In the genomic region with DNA sequence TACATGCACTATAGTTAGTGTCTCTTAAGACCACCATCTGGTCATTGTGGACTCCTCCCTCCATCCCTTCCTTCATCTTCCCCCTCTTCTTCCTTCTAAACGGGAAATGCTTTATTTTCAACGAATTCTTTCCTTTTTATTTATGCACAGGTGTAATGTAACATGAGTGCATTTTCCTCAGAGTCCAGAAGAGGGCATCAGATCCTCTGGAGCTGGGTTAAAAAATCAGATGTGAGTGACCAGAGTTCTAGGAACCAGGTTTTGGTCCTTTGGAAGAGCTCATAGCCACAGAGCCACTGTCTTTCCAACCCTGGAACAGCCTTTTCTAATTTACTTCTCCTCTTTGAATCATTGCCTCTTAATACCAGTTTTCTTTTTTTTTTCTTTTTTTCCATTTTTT, we compare ENCODE assay signal across 23 mouse cellular contexts. TPM values are rescaled to one million over a fixed set of nuclear protein-coding genes. Genes with fewer than 3 reads are reported as not detected.
A peak's percentile ranks its signal among the peaks of the same experiment; 100 is the strongest.
DNase-seq lines count a peak whose midpoint lies in the region; ATAC-seq and TF ChIP-seq lines count a peak whose summit lies in the region.
"Had no signal": no experiment of that assay in that cellular context is flagged by ENCODE, and none has a peak within 500 bp of the region (broad histone marks: within the 10 kb centered on the region; RNA-seq: fewer than 3 reads in every experiment).

No protein-coding gene starts in this region.

- H3K27me3 ChIP-seq in kidney, postnatal 0 days (ENCODE audit: insufficient read depth, low read length): 0 out of 2 replicates have a peak, but pooled peaks cover 4% of the 10 kb centered on the region
- peaks cover 9% of the 10 kb centered on the region for H3K27me3 ChIP-seq in CH12.LX (replicated peaks)
- H3K27me3 ChIP-seq in forebrain, embryonic 12.5 days: peaks cover 6% of the 10 kb centered on the region
- H3K27me3 ChIP-seq in forebrain, embryonic 15.5 days: 0 out of 2 replicates have a peak, but pooled peaks cover 5% of the 10 kb centered on the region
- H3K27me3 ChIP-seq: neural tube, embryonic 12.5 days had no signal

- no peak overlapping the region for H3K4me3 ChIP-seq in kidney, postnatal 0 days (replicated peaks; ENCODE audit: low read depth, low read length)
- H3K4me3 ChIP-seq in CH12.LX (replicated peaks in 1 of 3; ENCODE audit: low read depth in 2 of 3, low read length in 2 of 3, poor library complexity in 1 of 3): no peak overlapping the region
- H3K4me3 ChIP-seq in forebrain, embryonic 12.5 days (replicated peaks): no peak overlapping the region
- no peak overlapping the region for H3K4me3 ChIP-seq in forebrain, embryonic 15.5 days
- H3K4me3 ChIP-seq: embryonic facial prominence, embryonic 15.5 days; heart, embryonic 15.5 days; liver, embryonic 12.5 days; lung, embryonic 15.5 days; midbrain, embryonic 12.5 days; neural tube, embryonic 12.5 days had no signal

- WGBS in kidney, postnatal 0 days: 78% methylated on average over 2 of the region's 2 CpGs
- WGBS in forebrain, embryonic 12.5 days: 72% methylated on average over 2 of the region's 2 CpGs
- 80% methylated on average over 2 of the region's 2 CpGs for WGBS in forebrain, embryonic 15.5 days

- no peak for ATAC-seq in kidney, postnatal 0 days (replicated peaks; ENCODE audit: low FRiP score, low read depth)
- peak; percentile 38; the same call in 1 of the 2 replicates for ATAC-seq in megakaryocyte, adult 5-6 weeks (ENCODE audit: poor library complexity, severe bottlenecking)
- no peak for ATAC-seq in forebrain, embryonic 12.5 days (ENCODE audit: low FRiP score)
- ATAC-seq in forebrain, embryonic 15.5 days (replicated peaks): no peak
- ATAC-seq: hindbrain, embryonic 16.5 days; liver, embryonic 12.5 days had no signal

- in situ Hi-C loops in CH12.LX (cut with MboI; ENCODE audit: low pct_ligation_motif_present, low pct_unique_long_range_greater_than_20kb, low sequenced_read_pairs): no loop called here

- TF ChIP-seq CTCF in kidney, postnatal 0 days (IDR thresholded peaks at IDR 0.05; ENCODE audit: low read depth): 0 out of 2 replicates have a peak, but pooled peaks have one; percentile 20
- peak in 1 of 2 experiments; percentile 55; a peak in 2 of 4 replicates for TF ChIP-seq CTCF in CH12.LX (conservative IDR thresholded peaks at IDR 0.05 in 1 of 2, IDR thresholded peaks at IDR 0.05 in 1 of 2; ENCODE audit: low read depth in 2 of 2, low read length in 2 of 2)

- no peak overlapping the region for H3K4me2 ChIP-seq in kidney, postnatal 0 days (ENCODE audit: low read length)
- H3K4me2 ChIP-seq in CH12.LX (ENCODE audit: insufficient read depth, low read depth, poor library complexity, severe bottlenecking): no peak overlapping the region
- H3K4me2 ChIP-seq in forebrain, embryonic 12.5 days: no peak overlapping the region
- H3K4me2 ChIP-seq in forebrain, embryonic 15.5 days (replicated peaks): no peak overlapping the region
- H3K4me2 ChIP-seq: embryonic facial prominence, embryonic 15.5 days; heart, embryonic 15.5 days; liver, embryonic 12.5 days; lung, embryonic 15.5 days; midbrain, embryonic 12.5 days; neural tube, embryonic 12.5 days had no signal

- H3K79me2 ChIP-seq in CH12.LX (replicated peaks; ENCODE audit: control insufficient read depth, extremely low read depth, insufficient read depth, poor library complexity, severe bottlenecking): no peaks in the 10 kb centered on the region

- TF ChIP-seq RAD21 in CH12.LX (IDR thresholded peaks at IDR 0.05; ENCODE audit: low read depth, low read length): peak; percentile 56

- DNase-seq in kidney, postnatal 0 days (ENCODE audit: low spot score): no peak
- no peak for DNase-seq in kidney, adult 8-10 months
- DNase-seq in 3T3-L1 (ENCODE audit: low read depth, low spot score) (peak; percentile 2), CH12.LX (ENCODE audit: extremely low read depth) (no peak)
- DNase-seq in kidney, postnatal 4 days: no peak
- DNase-seq: adrenal gland, postnatal 25 days; cerebellum, adult 11-12 months; cerebellum, postnatal 25 days; gastrocnemius, postnatal 14 days; kidney, adult 18-20 months; kidney, postnatal 14 days; layer of hippocampus, adult 9-11 months had no signal

- TF ChIP-seq POLR2A in CH12.LX (IDR thresholded peaks at IDR 0.05; ENCODE audit: low read depth, low read length): no peak

- TF ChIP-seq EP300 in CH12.LX (IDR thresholded peaks at IDR 0.05; ENCODE audit: low read length): no peak

- H3K9ac ChIP-seq in kidney, postnatal 0 days (ENCODE audit: low read depth, low read length): no peak overlapping the region
- H3K9ac ChIP-seq in CH12.LX (ENCODE audit: insufficient read depth, low read depth): no peak overlapping the region
- no peak overlapping the region for H3K9ac ChIP-seq in forebrain, embryonic 12.5 days
- H3K9ac ChIP-seq in forebrain, embryonic 15.5 days (replicated peaks): no peak overlapping the region
- H3K9ac ChIP-seq: embryonic facial prominence, embryonic 15.5 days; heart, embryonic 15.5 days; liver, embryonic 12.5 days; lung, embryonic 15.5 days; midbrain, embryonic 12.5 days; neural tube, embryonic 12.5 days had no signal

- no peaks in the 10 kb centered on the region for H3K4me1 ChIP-seq in kidney, postnatal 0 days (replicated peaks; ENCODE audit: insufficient read depth, low read length)
- peaks cover 1 to 6% of the 10 kb centered on the region in 2 experiments for H3K4me1 ChIP-seq in CH12.LX (ENCODE audit: control insufficient read depth in 1 of 2, insufficient read depth in 2 of 2)
- no peaks in the 10 kb centered on the region for H3K4me1 ChIP-seq in forebrain, embryonic 12.5 days
- no peaks in the 10 kb centered on the region for H3K4me1 ChIP-seq in forebrain, embryonic 15.5 days
- H3K4me1 ChIP-seq: embryonic facial prominence, embryonic 15.5 days; heart, embryonic 15.5 days; liver, embryonic 12.5 days; lung, embryonic 15.5 days; midbrain, embryonic 12.5 days; neural tube, embryonic 12.5 days had no signal

- dilution Hi-C loops in CH12.LX (cut with MboI; ENCODE audit: extremely low pct_ligation_motif_present, extremely low pct_unique_long_range_greater_than_20kb, low sequenced_read_pairs): no loop called here

- H3K27ac ChIP-seq in kidney, postnatal 0 days: no peak overlapping the region
- no peak overlapping the region for H3K27ac ChIP-seq in CH12.LX (ENCODE audit: insufficient read depth, low read depth)
- H3K27ac ChIP-seq in forebrain, embryonic 12.5 days: no peak overlapping the region
- no peak overlapping the region for H3K27ac ChIP-seq in forebrain, embryonic 15.5 days (replicated peaks)
- H3K27ac ChIP-seq: embryonic facial prominence, embryonic 15.5 days; heart, embryonic 15.5 days; liver, embryonic 12.5 days; lung, embryonic 15.5 days; macrophage; midbrain, embryonic 12.5 days; neural tube, embryonic 12.5 days had no signal

- H3K9me3 ChIP-seq in kidney, postnatal 0 days (replicated peaks; ENCODE audit: low read length): no peaks in the 10 kb centered on the region
- H3K9me3 ChIP-seq in CH12.LX (replicated peaks; ENCODE audit: low read length): no peaks in the 10 kb centered on the region
- H3K9me3 ChIP-seq in forebrain, embryonic 12.5 days: no peaks in the 10 kb centered on the region
- no peaks in the 10 kb centered on the region for H3K9me3 ChIP-seq in forebrain, embryonic 15.5 days
- H3K9me3 ChIP-seq: embryonic facial prominence, embryonic 15.5 days; heart, embryonic 15.5 days; liver, embryonic 12.5 days; lung, embryonic 15.5 days; midbrain, embryonic 12.5 days; neural tube, embryonic 12.5 days had no signal

- no peaks in the 10 kb centered on the region for H3K36me3 ChIP-seq in kidney, postnatal 0 days (ENCODE audit: insufficient read depth, low read length)
- H3K36me3 ChIP-seq in CH12.LX (replicated peaks in 1 of 2; ENCODE audit: control insufficient read depth in 1 of 2, insufficient read depth in 1 of 2, low read length in 1 of 2): no peaks in the 10 kb centered on the region
- no peaks in the 10 kb centered on the region for H3K36me3 ChIP-seq in forebrain, embryonic 12.5 days (replicated peaks)
- no peaks in the 10 kb centered on the region for H3K36me3 ChIP-seq in forebrain, embryonic 15.5 days
- H3K36me3 ChIP-seq: embryonic facial prominence, embryonic 15.5 days; heart, embryonic 15.5 days; liver, embryonic 12.5 days; lung, embryonic 15.5 days; midbrain, embryonic 12.5 days; neural tube, embryonic 12.5 days had no signal

TF ChIP-seq in CH12.LX, 34 proteins besides CTCF, POLR2A, EP300 and RAD21:
- TF ChIP-seq ZNF384 (IDR thresholded peaks at IDR 0.05; ENCODE audit: low read depth, low read length): no peak
- peak; percentile 60 for TF ChIP-seq SMC3 (IDR thresholded peaks at IDR 0.05; ENCODE audit: low read depth, low read length)
- no peak for TF ChIP-seq ZKSCAN1 (IDR thresholded peaks at IDR 0.05; ENCODE audit: borderline replicate concordance, low read depth, low read length)

RNA-seq across cellular contexts. Expression of gene Prkcb, which starts 6.0 kb away (rescaled TPM):
- polyA plus RNA-seq in kidney, postnatal 0 days (2015; fragmentation: Nextera tagmentation; extraction: Ambion mirVana): 2.1 and 2.2 TPM in 2 replicates
- total RNA-seq in CH12.LX (2012; rRNA removed) (270 and 337 TPM in 2 replicates), CH12.LX (2014; rRNA removed) (289 and 323 TPM in 2 replicates)
- 381 and 463 TPM in 2 replicates for polyA plus RNA-seq in CH12.LX (2012; ENCODE audit: insufficient read length, low read depth)
- total RNA-seq in megakaryocyte, adult 5-6 weeks (2015): 131 and 135 TPM in 2 replicates
- 85.9 and 96.3 TPM in 2 replicates for total RNA-seq in megakaryocyte, adult 5-6 weeks (2017)
- polyA plus RNA-seq in forebrain, embryonic 12.5 days (2016; fragmentation: Nextera tagmentation; extraction: Ambion mirVana): 18.5 and 20.5 TPM in 2 replicates
- 42.9 and 48.6 TPM in 2 replicates for polyA plus RNA-seq in forebrain, embryonic 15.5 days (2015; fragmentation: Nextera tagmentation; extraction: Ambion mirVana)
